Mouse (Mus musculus) left cerebral cortex, adult 6 months (tissue): ENCODE measurements around the gene Tmem106a. TPM values are rescaled to one million over a fixed set of nuclear protein-coding genes. Genes with fewer than 3 reads are reported as not detected.

ENCODE experiments used
- long read RNA-seq, 2 experiments: library from polyadenylated mRNA; unstranded; transcript quantifications; one replicate each; pipeline ENCODE4 v2.0.0; 2019 to 2020
- polyA plus RNA-seq: library from polyadenylated mRNA; unstranded; fragments of <200 nt; fragmentation: Nextera tagmentation; gene quantifications from 2 replicates; pipeline ENCODE4 v1.2.3, GENCODE M21; 2021

Gene Tmem106a
- polyA plus RNA-seq = 1.8 TPM in 2 replicates
- long read RNA-seq, experiment 1, partial matches to known transcripts = 1 of 5 reads
- long read RNA-seq, experiment 1, other reads (novel, unspliced or antisense) = 1 of 5 reads
- long read RNA-seq, experiment 2, partial matches to known transcripts = 0 of 4 reads
- long read RNA-seq, experiment 2, other reads (novel, unspliced or antisense) = 0 of 4 reads

DNA sequence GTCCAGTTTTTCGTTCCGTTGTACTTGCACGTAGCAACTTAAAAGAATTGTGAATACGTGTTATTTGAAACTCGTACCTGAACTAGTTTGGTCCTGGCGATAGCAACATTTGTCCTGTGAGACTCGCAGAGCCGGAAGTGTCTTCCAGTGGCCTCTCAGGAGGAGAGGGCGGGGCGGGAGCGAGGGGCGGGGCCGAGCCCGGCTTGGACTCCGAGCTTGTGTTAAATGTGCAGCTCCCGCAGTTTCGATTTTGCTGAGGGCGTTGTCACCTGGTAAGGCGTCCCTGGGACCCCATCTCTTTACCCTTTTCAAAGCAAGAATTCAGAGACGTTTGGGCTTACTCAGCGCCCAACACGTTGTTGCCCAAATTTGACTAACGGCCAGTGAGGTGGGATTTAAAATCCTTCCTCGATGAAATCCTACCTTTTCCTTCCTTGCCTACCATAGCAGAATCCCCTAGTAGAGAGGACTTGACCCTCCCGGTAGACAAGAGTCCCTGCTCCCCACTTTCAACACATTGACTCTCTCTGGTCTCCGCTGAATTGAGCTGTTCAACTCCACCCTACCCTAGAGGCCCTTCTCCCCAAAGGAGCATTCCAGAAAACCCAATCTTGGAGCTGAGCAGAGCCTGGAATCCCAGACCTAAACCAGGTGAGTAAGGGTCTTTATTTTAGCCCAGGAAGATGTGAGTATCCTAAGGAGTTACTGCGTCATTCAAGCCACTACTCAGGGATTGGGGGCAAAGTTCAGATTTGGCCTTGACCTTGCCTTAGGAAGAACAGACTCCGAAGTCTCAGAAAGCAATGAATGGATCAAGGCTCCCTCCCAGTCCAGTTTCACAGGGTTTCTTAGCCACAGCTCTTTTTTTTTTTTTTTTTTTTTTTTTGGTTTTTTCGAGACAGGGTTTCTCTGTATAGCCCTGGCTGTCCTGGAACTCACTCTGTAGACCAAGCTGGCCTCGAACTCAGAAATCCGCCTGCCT, at the start of gene Tmem106a:
Tmem106a (plus strand) TSS at position 189 of the 982 bp plus-strand sequence.

GRCm38 (mm10) chr11:101551751-101552475, 30.1 kb upstream of the Tmem106a start, which contains the start of the genes Brca1 and Nbr1:
Brca1 (minus strand) TSS chr11:101551955.
Nbr1 (plus strand) TSS chr11:101552149.

DNA sequence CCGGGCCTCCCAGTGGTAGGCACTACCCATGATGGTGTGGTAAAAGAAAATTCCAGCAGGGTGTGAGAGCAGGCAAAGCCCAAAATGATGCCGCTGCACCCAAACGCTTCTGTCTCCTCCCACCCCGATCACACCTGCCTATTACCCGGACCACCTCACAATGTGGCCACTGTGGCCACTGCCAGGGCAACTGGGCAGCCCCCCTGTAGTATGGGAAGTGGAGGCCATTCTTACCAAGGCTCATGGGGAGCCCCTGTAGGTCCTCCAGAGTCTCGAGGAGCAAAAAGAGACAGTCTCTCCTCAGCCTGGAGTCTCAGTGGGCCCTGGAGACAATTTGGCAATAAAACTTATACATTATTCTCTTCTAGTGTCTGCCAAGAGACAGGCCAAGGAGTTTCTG, 17.1 kb downstream of the Tmem106a start, which contains the start of gene Gm11634:
Gm11634 (minus strand) TSS at position 101 of the 400 bp plus-strand sequence.

DNA sequence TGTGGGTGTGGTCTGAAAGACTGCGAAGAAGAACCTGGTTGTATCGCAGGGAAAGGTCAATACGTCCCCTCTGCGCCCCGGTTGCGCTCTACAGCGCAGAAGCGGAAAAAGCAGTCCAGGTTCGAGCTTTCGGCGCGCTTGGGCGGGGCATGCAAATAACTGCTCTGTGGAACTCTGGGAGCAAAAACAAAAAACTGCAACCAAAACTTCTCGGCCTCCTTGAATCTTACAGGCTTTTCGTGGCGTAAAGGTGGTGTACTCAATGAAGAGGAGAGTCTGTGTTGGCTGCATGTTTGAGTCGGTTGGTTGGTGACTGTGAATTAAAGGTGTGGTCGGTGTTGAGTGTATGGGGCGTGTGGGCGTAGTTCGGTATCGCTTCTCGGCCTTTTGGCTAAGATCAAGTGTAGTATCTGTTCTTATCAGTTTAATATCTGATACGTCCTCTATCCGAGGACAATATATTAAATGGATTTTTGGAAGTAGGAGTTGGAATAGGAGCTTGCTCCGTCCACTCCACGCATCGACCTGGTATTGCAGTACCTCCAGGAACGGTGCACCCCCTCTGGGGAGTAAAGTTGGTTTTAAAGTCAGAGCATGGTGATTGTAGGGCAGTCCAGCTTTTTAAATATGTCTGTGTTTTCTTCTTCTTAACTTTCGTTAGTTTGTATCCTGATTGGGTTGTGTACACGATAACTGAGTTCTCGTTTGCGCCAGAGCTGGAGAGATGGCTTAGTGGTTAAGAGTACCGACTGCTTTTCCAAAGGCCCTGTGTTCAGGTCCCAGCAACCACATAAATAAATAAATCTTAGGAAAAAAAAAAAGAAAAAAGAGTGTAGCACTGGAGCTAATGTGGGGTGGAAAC, 45.2 kb downstream of the Tmem106a start, which contains the start of gene Rdm1:
Rdm1 (plus strand) TSS at position 201 of the 862 bp plus-strand sequence.

Other genes starting within 250 kb of the Tmem106a start
- gene G6pc, start 214.7 kb upstream of the Tmem106a start, polyA plus RNA-seq = not detected in 2 replicates
- 68.9 and 83.8 TPM in 2 replicates for gene Aarsd1, start 164.6 kb upstream of the Tmem106a start, polyA plus RNA-seq
- gene Gm27029, start 157.4 kb upstream of the Tmem106a start, polyA plus RNA-seq = 7.0 and 10.9 TPM in 2 replicates
- 21.0 and 21.8 TPM in 2 replicates for gene Rundc1, start 157.2 kb upstream of the Tmem106a start, polyA plus RNA-seq
- gene Ptges3l, start 156.9 kb upstream of the Tmem106a start, polyA plus RNA-seq = 7.0 and 7.1 TPM in 2 replicates
- gene Rpl27, start 139.9 kb upstream of the Tmem106a start, polyA plus RNA-seq = 879 and 1,140 TPM in 2 replicates
- gene Ifi35, start 133.8 kb upstream of the Tmem106a start, polyA plus RNA-seq = 5.2 and 5.3 TPM in 2 replicates
- 29.1 and 36.8 TPM in 2 replicates for gene Rnd2, start 117.2 kb upstream of the Tmem106a start, polyA plus RNA-seq
- 5.8 and 14.4 TPM in 2 replicates for gene Vat1, start 116.0 kb upstream of the Tmem106a start, polyA plus RNA-seq
- gene Brca1, start 30.3 kb upstream of the Tmem106a start, polyA plus RNA-seq = 0.25 and 0.56 TPM in 2 replicates
- 41.3 and 42.5 TPM in 2 replicates for gene Nbr1, start 30.1 kb upstream of the Tmem106a start, polyA plus RNA-seq
- gene Gm11634, start 17.0 kb downstream of the Tmem106a start, polyA plus RNA-seq = not detected in 2 replicates
- gene Rdm1, start 45.0 kb downstream of the Tmem106a start, polyA plus RNA-seq = 24.5 and 26.6 TPM in 2 replicates
- gene Arl4d, start 83.3 kb downstream of the Tmem106a start, polyA plus RNA-seq = 14.8 and 18.5 TPM in 2 replicates
- gene Dhx8, start 150.7 kb downstream of the Tmem106a start, polyA plus RNA-seq = 9.5 and 11.4 TPM in 2 replicates
- 0.32 and 3.0 TPM in 2 replicates for gene Etv4, start 203.1 kb downstream of the Tmem106a start, polyA plus RNA-seq